Mouse (Mus musculus) olfactory bulb, adult 2 months (tissue): ENCODE results near the gene Dmtf1.

Source experiments
- CTCF ChIP-seq: fragments of 200-500 bp; IDR thresholded peaks from 2 replicates; pipeline ENCODE4 v1.5.1; 2012; ENCODE audit warnings: low read depth, mild to moderate bottlenecking, low read length, moderate library complexity; ENCODE audit not compliant: insufficient read depth
- POLR2A ChIP-seq: fragments of 200-500 bp; IDR thresholded peaks from 2 replicates; pipeline ENCODE4 v1.6.1; 2012; ENCODE audit warnings: mild to moderate bottlenecking, low read depth, low read length, moderate library complexity; ENCODE audit not compliant: insufficient read depth

DNA sequence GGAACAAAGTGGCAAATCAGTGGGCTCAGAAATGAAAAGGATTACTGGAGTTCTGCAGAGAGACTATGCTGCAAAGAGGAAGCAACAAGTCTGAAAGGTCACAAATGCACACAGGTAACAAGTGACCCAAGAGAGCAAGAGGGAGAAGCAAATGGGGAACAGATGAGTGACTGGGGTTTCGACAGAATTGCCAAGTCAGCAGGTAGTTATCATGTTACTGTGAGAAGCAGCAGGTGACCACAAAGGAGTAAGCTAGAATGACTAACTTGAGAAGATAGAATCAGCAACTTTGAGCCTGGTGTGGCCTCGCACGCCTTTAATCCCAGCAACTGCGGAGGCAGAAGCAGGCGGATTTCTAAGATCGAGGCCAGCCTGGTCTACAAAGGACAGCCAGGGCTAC, 19.2 kb downstream of the Dmtf1 start:
- TF ChIP-seq POLR2A (no peak), CTCF (no peak)
